Mouse (Mus musculus): Measurements from ENCODE around the gene Atf6b. TPM values are rescaled to one million over a fixed set of nuclear protein-coding genes. Genes with fewer than 3 reads are reported as not detected.

The Atf6b gene
- total and polyA plus RNA-seq, 3 experiments: 18.9 to 59.6 (median 34.3) TPM

DNA sequence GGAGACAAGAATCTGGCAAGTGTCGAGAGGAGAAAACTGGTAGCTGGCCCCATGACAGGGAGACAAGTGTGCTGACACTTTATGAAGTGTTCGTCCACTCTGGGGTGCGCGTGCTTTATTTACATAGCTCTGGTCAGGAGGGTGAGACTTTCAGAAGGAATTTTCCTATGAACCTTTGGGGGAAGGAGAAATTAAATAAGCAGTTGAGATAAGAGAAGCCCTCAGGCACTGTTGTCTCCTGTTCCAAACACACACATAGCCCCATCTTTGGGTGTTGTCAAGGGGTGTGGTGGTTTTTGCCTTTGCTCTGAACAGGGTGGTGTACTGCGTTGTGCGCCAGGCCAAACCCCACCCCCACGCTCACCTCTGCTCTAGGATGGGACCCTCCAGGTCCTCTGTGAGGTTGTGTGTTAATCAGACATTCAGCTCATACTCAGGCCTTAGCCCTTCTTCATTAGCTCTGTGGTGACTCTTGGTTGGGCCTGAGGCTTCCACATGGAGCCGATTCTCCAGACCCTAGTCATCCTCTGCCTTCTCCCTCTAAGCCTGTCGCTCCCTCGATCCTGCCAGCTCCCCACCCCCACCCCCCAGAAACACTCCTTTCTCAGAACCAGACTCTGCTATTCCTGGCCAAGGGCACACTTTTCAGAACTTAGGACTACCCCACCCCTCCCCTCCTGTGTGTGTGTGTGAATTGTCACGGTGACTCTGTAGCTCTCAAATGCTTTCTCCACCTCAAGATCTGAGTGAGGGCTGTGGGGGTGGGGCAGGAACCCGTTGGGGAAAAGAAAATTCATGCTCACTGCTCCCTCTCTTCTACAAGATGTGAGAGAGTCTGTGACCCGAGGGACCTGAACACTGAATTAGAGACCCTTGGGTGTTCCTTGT is 28.5 kb downstream of the Atf6b start:
- DNase-seq (ENCODE audit: extremely low read depth): no peak
- Histone ChIP-seq H3K27me3 (replicated peaks) (peaks cover 77% of the 10 kb centered on the region), H3K27ac (ENCODE audit: insufficient read depth, low read depth) (no peak overlapping the region), H3K9ac (ENCODE audit: insufficient read depth, low read depth) (no peak overlapping the region), H3K4me3 (replicated peaks in 1 of 3; ENCODE audit: low read depth in 2 of 3, low read length in 2 of 3, poor library complexity in 1 of 3) (no peak overlapping the region), H3K4me2 (ENCODE audit: insufficient read depth, low read depth, poor library complexity, severe bottlenecking) (no peak overlapping the region), H3K9me3 (replicated peaks; ENCODE audit: low read length) (peaks cover 14% of the 10 kb centered on the region), H3K36me3 (replicated peaks in 1 of 2; ENCODE audit: control insufficient read depth in 1 of 2, insufficient read depth in 1 of 2, low read length in 1 of 2) (no peaks in the 10 kb centered on the region), H3K4me1 (ENCODE audit: control insufficient read depth in 1 of 2, insufficient read depth in 2 of 2) (peaks cover 0 to 5% of the 10 kb centered on the region in 2 experiments; a peak in 1 of 4 replicates), H3K79me2 (replicated peaks; ENCODE audit: control insufficient read depth, extremely low read depth, insufficient read depth, poor library complexity, severe bottlenecking) (no peaks in the 10 kb centered on the region)
- TF ChIP-seq MXI1 (IDR thresholded peaks at IDR 0.05; ENCODE audit: low read depth, low read length): no peak
- TF ChIP-seq TCF12 (IDR thresholded peaks at IDR 0.05; ENCODE audit: low read depth, low read length): no peak
- no peak for TF ChIP-seq ETS1 (conservative IDR thresholded peaks at IDR 0.05; ENCODE audit: low read depth, low read length)
- TF ChIP-seq ZKSCAN1 (IDR thresholded peaks at IDR 0.05; ENCODE audit: borderline replicate concordance, low read depth, low read length): no peak
- no peak for TF ChIP-seq ELF1 (IDR thresholded peaks at IDR 0.05; ENCODE audit: low read depth, low read length)
- no peak for TF ChIP-seq CHD2 (IDR thresholded peaks at IDR 0.05; ENCODE audit: low read length)
- TF ChIP-seq USF2 (conservative IDR thresholded peaks at IDR 0.05; ENCODE audit: low read depth, low read length): no peak
- TF ChIP-seq HCFC1 (IDR thresholded peaks at IDR 0.05; ENCODE audit: low read depth, low read length): no peak
- no peak for TF ChIP-seq GABPA (IDR thresholded peaks at IDR 0.05; ENCODE audit: insufficient replicate concordance, low read depth, low read length)
- no peak for TF ChIP-seq MAFK (IDR thresholded peaks at IDR 0.05; ENCODE audit: insufficient replicate concordance, low read length)
- TF ChIP-seq NRF1 (IDR thresholded peaks at IDR 0.05; ENCODE audit: low read depth, low read length): no peak
- no peak for TF ChIP-seq KAT2A (IDR thresholded peaks at IDR 0.05; ENCODE audit: insufficient replicate concordance, low read length)
- TF ChIP-seq MYC (IDR thresholded peaks at IDR 0.05; ENCODE audit: low read depth, low read length): no peak
- TF ChIP-seq CHD1 (IDR thresholded peaks at IDR 0.05; ENCODE audit: low read depth, low read length): no peak
- no peak for TF ChIP-seq POLR2A (IDR thresholded peaks at IDR 0.05; ENCODE audit: low read depth, low read length)
- no peak for TF ChIP-seq ZNF384 (IDR thresholded peaks at IDR 0.05; ENCODE audit: low read depth, low read length)
- TF ChIP-seq SIN3A (IDR thresholded peaks at IDR 0.05; ENCODE audit: low read length): no peak
- dilution Hi-C loops (cut with MboI; ENCODE audit: extremely low pct_ligation_motif_present, extremely low pct_unique_long_range_greater_than_20kb, low sequenced_read_pairs): no loop called here
- in situ Hi-C loops (cut with MboI; ENCODE audit: low pct_ligation_motif_present, low pct_unique_long_range_greater_than_20kb, low sequenced_read_pairs): no loop called here

DNA sequence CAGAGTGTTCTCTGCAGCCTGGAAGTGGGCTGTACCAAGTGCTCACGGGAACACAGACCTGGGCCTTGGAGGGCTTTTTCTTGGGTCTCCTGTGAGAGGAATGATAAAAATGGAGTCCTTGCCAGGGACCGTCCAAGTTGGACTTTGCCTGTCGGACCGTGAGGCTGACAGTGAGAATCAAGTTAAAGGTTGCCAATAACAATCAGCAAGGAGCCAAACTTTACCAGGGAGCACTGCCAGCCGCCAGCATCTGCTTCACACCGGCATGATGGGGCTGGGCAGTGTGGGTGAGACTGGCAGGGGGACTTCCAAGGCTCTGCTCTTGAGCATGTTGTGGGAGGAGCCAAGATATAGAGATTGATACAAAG is 29.1 kb downstream of the Atf6b start:
- Histone ChIP-seq H3K4me2 (ENCODE audit: insufficient read depth, low read depth, poor library complexity, severe bottlenecking) (no peak overlapping the region), H3K4me1 (ENCODE audit: control insufficient read depth in 1 of 2, insufficient read depth in 2 of 2) (peaks cover 2 to 7% of the 10 kb centered on the region in 2 experiments; a peak in 3 of 4 replicates), H3K9ac (ENCODE audit: insufficient read depth, low read depth) (no peak overlapping the region), H3K9me3 (replicated peaks; ENCODE audit: low read length) (peaks cover 14% of the 10 kb centered on the region), H3K79me2 (replicated peaks; ENCODE audit: control insufficient read depth, extremely low read depth, insufficient read depth, poor library complexity, severe bottlenecking) (no peaks in the 10 kb centered on the region), H3K36me3 (replicated peaks in 1 of 2; ENCODE audit: control insufficient read depth in 1 of 2, insufficient read depth in 1 of 2, low read length in 1 of 2) (no peaks in the 10 kb centered on the region), H3K27ac (ENCODE audit: insufficient read depth, low read depth) (no peak overlapping the region), H3K27me3 (replicated peaks) (peaks cover 82% of the 10 kb centered on the region), H3K4me3 (replicated peaks in 1 of 3; ENCODE audit: low read depth in 2 of 3, low read length in 2 of 3, poor library complexity in 1 of 3) (no peak overlapping the region)
- dilution Hi-C loops (cut with MboI; ENCODE audit: extremely low pct_ligation_motif_present, extremely low pct_unique_long_range_greater_than_20kb, low sequenced_read_pairs): no loop called here
- no peak for DNase-seq (ENCODE audit: extremely low read depth)
- no peak for TF ChIP-seq JUN (IDR thresholded peaks at IDR 0.05; ENCODE audit: insufficient read depth, low read depth, low read length)
- TF ChIP-seq E2F4 (IDR thresholded peaks at IDR 0.05; ENCODE audit: insufficient replicate concordance, low read depth, low read length): no peak
- TF ChIP-seq MAFK (IDR thresholded peaks at IDR 0.05; ENCODE audit: insufficient replicate concordance, low read length): no peak
- TF ChIP-seq SMC3 (IDR thresholded peaks at IDR 0.05; ENCODE audit: low read depth, low read length): no peak
- no peak for TF ChIP-seq UBTF (IDR thresholded peaks at IDR 0.05; ENCODE audit: low read depth, low read length)
- TF ChIP-seq MAZ (IDR thresholded peaks at IDR 0.05; ENCODE audit: low read depth, low read length): no peak
- no peak for TF ChIP-seq ELF1 (IDR thresholded peaks at IDR 0.05; ENCODE audit: low read depth, low read length)
- no peak for TF ChIP-seq BHLHE40 (IDR thresholded peaks at IDR 0.05; ENCODE audit: low read depth, low read length)
- TF ChIP-seq MEF2A (IDR thresholded peaks at IDR 0.05; ENCODE audit: borderline replicate concordance, low read depth, low read length): no peak
- TF ChIP-seq CHD1 (IDR thresholded peaks at IDR 0.05; ENCODE audit: low read depth, low read length): no peak
- TF ChIP-seq MYC (IDR thresholded peaks at IDR 0.05; ENCODE audit: low read depth, low read length): no peak
- TF ChIP-seq TCF12 (IDR thresholded peaks at IDR 0.05; ENCODE audit: low read depth, low read length): no peak
- no peak for TF ChIP-seq RAD21 (IDR thresholded peaks at IDR 0.05; ENCODE audit: low read depth, low read length)
- TF ChIP-seq ETS1 (conservative IDR thresholded peaks at IDR 0.05; ENCODE audit: low read depth, low read length): no peak
- no peak for TF ChIP-seq PAX5 (IDR thresholded peaks at IDR 0.05; ENCODE audit: low read length)
- no peak for TF ChIP-seq POLR2A (IDR thresholded peaks at IDR 0.05; ENCODE audit: low read depth, low read length)
- in situ Hi-C loops (cut with MboI; ENCODE audit: low pct_ligation_motif_present, low pct_unique_long_range_greater_than_20kb, low sequenced_read_pairs): no loop called here

Measured in CH12.LX (cell line).